Mouse (Mus musculus): Measurements from ENCODE around the gene Stk25. TPM values are rescaled to one million over a fixed set of nuclear protein-coding genes. Genes with fewer than 3 reads are reported as not detected.

Stk25 gene
- polyA plus RNA-seq, 1 experiment from 2014 or later = 132 TPM

DNA sequence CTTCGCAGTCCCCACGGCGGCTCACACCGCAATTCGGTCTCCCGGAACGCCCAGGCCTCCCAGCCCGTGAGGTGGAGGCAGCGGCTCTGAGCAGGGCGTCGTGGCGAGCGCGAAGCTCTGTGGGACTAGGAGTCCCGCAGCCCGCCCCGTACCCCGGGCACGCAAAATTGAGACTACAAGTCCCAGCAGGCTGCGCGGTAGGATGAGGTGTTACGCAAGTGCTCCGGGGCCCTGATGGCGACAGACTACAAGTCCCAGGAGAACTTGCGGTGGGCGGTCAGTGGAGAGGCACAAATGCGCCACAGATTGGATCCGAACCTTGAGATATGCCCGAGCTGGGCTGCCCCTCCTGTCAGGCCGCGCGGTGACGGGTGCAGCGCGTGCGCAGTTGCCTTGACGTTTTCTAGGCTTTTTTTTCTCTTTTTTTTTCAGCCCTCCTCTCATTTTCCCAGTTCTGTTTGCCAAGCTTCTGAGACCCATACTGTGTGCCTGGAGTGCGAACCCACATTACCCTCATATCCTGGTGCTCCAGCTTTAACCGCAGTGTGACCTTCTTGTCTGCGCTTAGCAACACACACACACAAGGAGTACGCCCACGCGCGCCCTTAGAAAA lies 22.8 kb downstream of the Stk25 start:
- Histone ChIP-seq H3K4me2 (peak overlapping the region; percentile 84), H3K9me3 (no peaks in the 10 kb centered on the region), H3K4me3 (peak overlapping the region; percentile 83), H3K4me1 (peaks cover 39% of the 10 kb centered on the region), H3K27me3 (replicated peaks) (no peaks in the 10 kb centered on the region), H3K27ac (replicated peaks) (peak overlapping the region; percentile 89), H3K9ac (peak overlapping the region; percentile 93), H3K36me3 (peaks cover 23% of the 10 kb centered on the region)
- ATAC-seq (ENCODE audit: extremely low read depth, insufficient number of reproducible peaks, low FRiP score, low TSS enrichment) = peak; percentile 94
- WGBS = 2% methylated on average over 44 of the region's 44 CpGs

DNA sequence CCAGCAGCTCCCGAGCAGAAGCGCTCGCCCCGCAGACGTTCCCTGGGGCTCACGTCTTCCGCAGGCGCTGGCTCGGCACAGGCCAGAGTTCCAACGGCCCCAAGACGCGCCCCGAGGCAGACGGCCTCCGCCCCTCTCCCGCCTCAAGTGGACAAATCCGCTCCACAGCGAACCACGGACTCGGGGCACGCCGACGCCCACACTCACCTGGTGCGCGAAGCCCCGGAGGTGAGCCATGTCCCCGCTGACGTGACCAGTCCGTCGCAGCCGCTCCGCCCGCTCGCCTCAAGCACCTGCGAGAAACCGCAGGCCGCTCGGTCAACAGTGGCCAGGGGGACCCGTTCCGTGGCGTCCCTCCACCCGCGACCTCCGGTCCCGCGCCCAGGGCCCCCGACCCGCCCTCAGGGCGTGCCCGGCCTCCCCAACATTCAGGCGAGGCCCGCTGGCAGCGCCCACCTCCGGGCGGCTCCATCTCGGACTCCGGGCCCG lies 23.3 kb downstream of the Stk25 start:
- ATAC-seq (ENCODE audit: extremely low read depth, insufficient number of reproducible peaks, low FRiP score, low TSS enrichment) = peak; percentile 51
- Histone ChIP-seq H3K4me1 (peaks cover 44% of the 10 kb centered on the region), H3K4me2 (peak overlapping the region; percentile 84), H3K9me3 (no peaks in the 10 kb centered on the region), H3K36me3 (peaks cover 23% of the 10 kb centered on the region), H3K27me3 (replicated peaks) (no peaks in the 10 kb centered on the region), H3K4me3 (peak overlapping the region; percentile 83), H3K9ac (peak overlapping the region; percentile 93), H3K27ac (replicated peaks) (peak overlapping the region; percentile 85)
- under 1% methylated on average over 58 of the region's 58 CpGs for WGBS

- no peaks in the 10 kb centered on the region for H3K27me3 ChIP-seq (replicated peaks)
- H3K4me2 ChIP-seq = peak overlapping the region; percentile 84
- WGBS = 9% methylated on average over 6 of the region's 6 CpGs
- H3K4me1 ChIP-seq = peaks cover 44% of the 10 kb centered on the region
- peak overlapping the region; percentile 83 for H3K4me3 ChIP-seq
- H3K9ac ChIP-seq = peak overlapping the region; percentile 93
- H3K9me3 ChIP-seq = no peaks in the 10 kb centered on the region
- peak overlapping the region; percentile 85 for H3K27ac ChIP-seq (replicated peaks)
- H3K36me3 ChIP-seq = peaks cover 23% of the 10 kb centered on the region
- ATAC-seq (ENCODE audit: extremely low read depth, insufficient number of reproducible peaks, low FRiP score, low TSS enrichment) = no peak
Measured at GRCm38 (mm10) chr1:93634481-93634891, 24.0 kb downstream of the Stk25 start.

GRCm38 (mm10) chr1:93632723-93633122 lies 25.7 kb downstream of the Stk25 start:
- no peak overlapping the region for H3K27ac ChIP-seq (replicated peaks)
- H3K36me3 ChIP-seq = peaks cover 41% of the 10 kb centered on the region
- H3K9ac ChIP-seq = no peak overlapping the region
- 62% methylated on average over 3 of the region's 3 CpGs for WGBS
- H3K9me3 ChIP-seq = no peaks in the 10 kb centered on the region
- H3K4me3 ChIP-seq = no peak overlapping the region
- ATAC-seq (ENCODE audit: extremely low read depth, insufficient number of reproducible peaks, low FRiP score, low TSS enrichment) = no peak
- H3K4me1 ChIP-seq = peaks cover 44% of the 10 kb centered on the region
- no peaks in the 10 kb centered on the region for H3K27me3 ChIP-seq (replicated peaks)
- H3K4me2 ChIP-seq = no peak overlapping the region

GRCm38 (mm10) chr1:93630796-93631195 lies 27.7 kb downstream of the Stk25 start:
- Histone ChIP-seq H3K27ac (replicated peaks) (no peak overlapping the region), H3K9ac (no peak overlapping the region), H3K4me1 (peaks cover 37% of the 10 kb centered on the region), H3K4me3 (no peak overlapping the region), H3K27me3 (replicated peaks) (no peaks in the 10 kb centered on the region), H3K36me3 (peaks cover 60% of the 10 kb centered on the region), H3K9me3 (no peaks in the 10 kb centered on the region), H3K4me2 (no peak overlapping the region)
- 75% methylated on average over 3 of the region's 3 CpGs for WGBS
- ATAC-seq (ENCODE audit: extremely low read depth, insufficient number of reproducible peaks, low FRiP score, low TSS enrichment) = no peak

DNA sequence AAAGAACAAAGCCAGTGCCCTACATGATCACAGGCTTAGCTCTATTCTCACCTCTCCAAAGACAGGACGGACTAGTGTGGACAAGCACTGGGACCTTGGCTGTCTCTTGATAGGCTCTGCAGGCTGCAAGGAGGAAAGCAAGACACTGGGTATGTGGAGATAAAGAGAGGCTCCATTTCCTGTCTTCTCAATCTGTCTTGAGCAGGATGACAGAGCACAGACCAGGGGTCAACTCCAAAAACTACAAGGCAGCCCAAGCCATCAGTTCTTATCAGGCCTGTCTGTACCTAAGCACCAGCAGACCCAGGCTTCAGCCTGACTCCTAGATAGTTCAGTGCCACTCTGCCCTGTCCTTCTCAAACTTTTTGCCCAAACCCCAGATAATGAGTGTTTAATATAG lies 34.0 kb downstream of the Stk25 start:
- ATAC-seq (ENCODE audit: extremely low read depth, insufficient number of reproducible peaks, low FRiP score, low TSS enrichment) = no peak; the same call in 1 of the 2 replicates
- H3K9ac ChIP-seq = no peak overlapping the region
- no peak overlapping the region for H3K4me3 ChIP-seq
- H3K4me2 ChIP-seq = no peak overlapping the region
- peaks cover 15% of the 10 kb centered on the region for H3K4me1 ChIP-seq
- WGBS = 23% methylated on average over 1 of the region's 1 CpGs
- no peaks in the 10 kb centered on the region for H3K9me3 ChIP-seq
- H3K27me3 ChIP-seq (replicated peaks) = no peaks in the 10 kb centered on the region
- H3K27ac ChIP-seq (replicated peaks) = no peak overlapping the region
- H3K36me3 ChIP-seq = peaks cover 98% of the 10 kb centered on the region

DNA sequence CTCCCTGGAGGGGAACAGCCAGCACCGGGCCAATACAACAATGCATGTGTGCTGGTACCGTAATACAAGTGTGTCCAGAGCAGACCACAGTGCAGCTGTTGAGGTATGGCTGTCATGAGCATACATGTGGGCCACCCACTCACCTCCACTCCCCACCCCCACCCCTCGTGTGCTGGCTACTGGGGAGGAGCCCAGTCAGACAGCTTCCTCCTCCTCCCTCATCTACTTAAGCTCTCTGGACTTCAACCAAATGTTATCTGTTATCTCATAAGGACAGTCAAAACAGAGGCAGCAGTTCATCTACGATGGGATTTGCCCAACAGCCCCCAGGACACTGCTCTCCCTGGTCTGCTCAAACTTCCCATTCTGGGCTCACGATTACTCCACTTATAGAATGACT lies 39.5 kb downstream of the Stk25 start:
- no peak overlapping the region for H3K27ac ChIP-seq (replicated peaks)
- H3K4me3 ChIP-seq = no peak overlapping the region
- H3K4me2 ChIP-seq = no peak overlapping the region
- no peak overlapping the region for H3K9ac ChIP-seq
- 46% methylated on average over 5 of the region's 5 CpGs for WGBS
- H3K4me1 ChIP-seq = peaks cover 8% of the 10 kb centered on the region
- H3K9me3 ChIP-seq = no peaks in the 10 kb centered on the region
- ATAC-seq (ENCODE audit: extremely low read depth, insufficient number of reproducible peaks, low FRiP score, low TSS enrichment) = no peak
- H3K36me3 ChIP-seq = peaks cover 48% of the 10 kb centered on the region
- H3K27me3 ChIP-seq (replicated peaks) = no peaks in the 10 kb centered on the region

- Histone ChIP-seq H3K27me3 (replicated peaks) (no peaks in the 10 kb centered on the region), H3K4me2 (no peak overlapping the region), H3K27ac (replicated peaks) (no peak overlapping the region), H3K36me3 (peaks cover 40% of the 10 kb centered on the region), H3K9me3 (no peaks in the 10 kb centered on the region), H3K4me3 (no peak overlapping the region), H3K9ac (no peak overlapping the region), H3K4me1 (peaks cover 8% of the 10 kb centered on the region)
- ATAC-seq (ENCODE audit: extremely low read depth, insufficient number of reproducible peaks, low FRiP score, low TSS enrichment) = no peak
- WGBS = 80% methylated on average over 4 of the region's 4 CpGs
Measured at GRCm38 (mm10) chr1:93618059-93618748, 40.3 kb downstream of the Stk25 start.

DNA sequence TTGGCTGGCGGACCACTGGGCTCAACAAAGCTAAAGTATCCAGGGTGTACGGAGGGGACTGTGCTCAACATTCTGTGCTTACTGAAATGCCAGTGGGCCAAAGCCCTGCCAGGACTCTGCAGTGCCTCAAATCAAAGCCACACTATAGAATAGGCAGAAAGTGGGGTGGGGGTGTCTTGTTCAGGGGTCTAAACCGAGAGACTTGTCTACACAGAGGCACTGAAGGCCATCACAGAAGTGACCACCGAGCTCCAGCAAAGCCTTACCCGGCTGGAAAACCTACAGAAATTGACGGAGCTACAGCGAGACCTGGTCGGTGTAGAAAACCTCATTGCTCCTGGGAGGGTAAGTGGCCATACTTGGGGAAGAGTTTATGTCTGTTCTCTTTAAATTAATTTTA lies 48.7 kb downstream of the Stk25 start:
- no peak for ATAC-seq (ENCODE audit: extremely low read depth, insufficient number of reproducible peaks, low FRiP score, low TSS enrichment)
- no peak overlapping the region for H3K27ac ChIP-seq (replicated peaks)
- H3K4me3 ChIP-seq = no peak overlapping the region
- H3K4me1 ChIP-seq = no peaks in the 10 kb centered on the region
- H3K9ac ChIP-seq = no peak overlapping the region
- H3K4me2 ChIP-seq = no peak overlapping the region
- H3K27me3 ChIP-seq (replicated peaks) = no peaks in the 10 kb centered on the region
- H3K36me3 ChIP-seq = peaks cover 3% of the 10 kb centered on the region; the same call in 1 of the 2 replicates
- no peaks in the 10 kb centered on the region for H3K9me3 ChIP-seq
- 80% methylated on average over 8 of the region's 8 CpGs for WGBS

- H3K4me3 ChIP-seq = no peak overlapping the region
- peaks cover 3% of the 10 kb centered on the region; the same call in 1 of the 2 replicates for H3K36me3 ChIP-seq
- H3K9me3 ChIP-seq = no peaks in the 10 kb centered on the region
- H3K4me2 ChIP-seq = no peak overlapping the region
- no peaks in the 10 kb centered on the region for H3K27me3 ChIP-seq (replicated peaks)
- no peak overlapping the region for H3K27ac ChIP-seq (replicated peaks)
- H3K4me1 ChIP-seq = no peaks in the 10 kb centered on the region
- H3K9ac ChIP-seq = no peak overlapping the region
- 65% methylated on average over 4 of the region's 4 CpGs for WGBS
- ATAC-seq (ENCODE audit: extremely low read depth, insufficient number of reproducible peaks, low FRiP score, low TSS enrichment) = no peak
Measured at GRCm38 (mm10) chr1:93608696-93609245, 49.7 kb downstream of the Stk25 start.

GRCm38 (mm10) chr1:93607090-93608083 lies 51.1 kb downstream of the Stk25 start:
- Histone ChIP-seq H3K27ac (replicated peaks) (no peak overlapping the region), H3K27me3 (replicated peaks) (no peaks in the 10 kb centered on the region), H3K4me1 (no peaks in the 10 kb centered on the region), H3K9me3 (no peaks in the 10 kb centered on the region), H3K4me2 (no peak overlapping the region), H3K9ac (no peak overlapping the region), H3K36me3 (peaks cover 3% of the 10 kb centered on the region; the same call in 1 of the 2 replicates), H3K4me3 (no peak overlapping the region)
- WGBS = 72% methylated on average over 14 of the region's 14 CpGs
- ATAC-seq (ENCODE audit: extremely low read depth, insufficient number of reproducible peaks, low FRiP score, low TSS enrichment) = no peak
